Mouse (Mus musculus): Measurements from ENCODE around the gene Skint3. TPM values are rescaled to one million over a fixed set of nuclear protein-coding genes. Genes with fewer than 3 reads are reported as not detected.

Gene Skint3
- total and polyA plus RNA-seq, 3 experiments = not detected

DNA sequence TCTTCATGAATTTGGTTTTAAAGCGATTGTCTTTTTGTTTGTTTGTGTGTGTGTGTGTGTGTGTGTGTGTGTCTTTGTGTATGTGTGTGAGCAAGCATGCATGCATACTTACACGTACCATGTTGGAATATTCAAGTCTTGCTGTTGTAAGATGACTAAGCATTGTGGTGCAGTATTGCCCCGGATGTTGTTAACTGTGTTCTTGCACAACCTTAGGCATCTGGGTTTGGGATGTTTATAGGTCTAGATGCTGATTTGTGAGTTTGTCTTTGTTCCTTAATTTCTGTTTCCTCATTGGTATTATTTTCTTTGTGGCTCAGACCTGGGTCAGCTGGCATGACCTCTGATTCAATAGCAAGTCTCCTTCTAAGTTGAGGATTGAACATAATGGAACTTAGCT lies 11.9 kb downstream of the Skint3 start:
- Histone ChIP-seq H3K4me1 (ENCODE audit: control insufficient read depth in 1 of 2, insufficient read depth in 2 of 2) (no peaks in the 10 kb centered on the region), H3K9me3 (replicated peaks; ENCODE audit: low read length) (peaks cover 33% of the 10 kb centered on the region), H3K79me2 (replicated peaks; ENCODE audit: control insufficient read depth, extremely low read depth, insufficient read depth, poor library complexity, severe bottlenecking) (no peaks in the 10 kb centered on the region), H3K36me3 (replicated peaks in 1 of 2; ENCODE audit: control insufficient read depth in 1 of 2, insufficient read depth in 1 of 2, low read length in 1 of 2) (no peaks in the 10 kb centered on the region), H3K27ac (ENCODE audit: insufficient read depth, low read depth) (no peak overlapping the region), H3K9ac (ENCODE audit: insufficient read depth, low read depth) (no peak overlapping the region), H3K27me3 (replicated peaks) (no peaks in the 10 kb centered on the region), H3K4me2 (ENCODE audit: insufficient read depth, low read depth, poor library complexity, severe bottlenecking) (no peak overlapping the region), H3K4me3 (replicated peaks in 1 of 3; ENCODE audit: low read depth in 2 of 3, low read length in 2 of 3, poor library complexity in 1 of 3) (no peak overlapping the region)
- dilution Hi-C loops (cut with MboI; ENCODE audit: extremely low pct_ligation_motif_present, extremely low pct_unique_long_range_greater_than_20kb, low sequenced_read_pairs) (no loop called here), in situ Hi-C loops (cut with MboI; ENCODE audit: low pct_ligation_motif_present, low pct_unique_long_range_greater_than_20kb, low sequenced_read_pairs) (no loop called here)
- TF ChIP-seq BHLHE40 (IDR thresholded peaks at IDR 0.05; ENCODE audit: low read depth, low read length) = no peak
- no peak for TF ChIP-seq GABPA (IDR thresholded peaks at IDR 0.05; ENCODE audit: insufficient replicate concordance, low read depth, low read length)
- TF ChIP-seq RCOR1 (conservative IDR thresholded peaks at IDR 0.05; ENCODE audit: low read depth, low read length) = no peak
- TF ChIP-seq POLR2A (IDR thresholded peaks at IDR 0.05; ENCODE audit: low read depth, low read length) = no peak
- TF ChIP-seq ETS1 (conservative IDR thresholded peaks at IDR 0.05; ENCODE audit: low read depth, low read length) = no peak
- TF ChIP-seq SMC3 (IDR thresholded peaks at IDR 0.05; ENCODE audit: low read depth, low read length) = no peak
- TF ChIP-seq KAT2A (IDR thresholded peaks at IDR 0.05; ENCODE audit: insufficient replicate concordance, low read length) = no peak
- no peak for TF ChIP-seq ZMIZ1 (IDR thresholded peaks at IDR 0.05; ENCODE audit: low read depth, low read length)
- no peak for TF ChIP-seq USF1 (IDR thresholded peaks at IDR 0.05; ENCODE audit: low read depth, low read length)
- TF ChIP-seq USF2 (conservative IDR thresholded peaks at IDR 0.05; ENCODE audit: low read depth, low read length) = no peak
- no peak for TF ChIP-seq ZNF384 (IDR thresholded peaks at IDR 0.05; ENCODE audit: low read depth, low read length)
- TF ChIP-seq TBP (conservative IDR thresholded peaks at IDR 0.05; ENCODE audit: low read depth, low read length) = no peak
- no peak for TF ChIP-seq JUN (IDR thresholded peaks at IDR 0.05; ENCODE audit: insufficient read depth, low read depth, low read length)
- TF ChIP-seq MAFK (IDR thresholded peaks at IDR 0.05; ENCODE audit: insufficient replicate concordance, low read length) = no peak
- TF ChIP-seq MEF2A (IDR thresholded peaks at IDR 0.05; ENCODE audit: borderline replicate concordance, low read depth, low read length) = no peak
- no peak for TF ChIP-seq CHD2 (IDR thresholded peaks at IDR 0.05; ENCODE audit: low read length)
- TF ChIP-seq NELFE (IDR thresholded peaks at IDR 0.05; ENCODE audit: low read depth, low read length) = no peak
- no peak for TF ChIP-seq MYC (IDR thresholded peaks at IDR 0.05; ENCODE audit: low read depth, low read length)
- no peak for TF ChIP-seq HCFC1 (IDR thresholded peaks at IDR 0.05; ENCODE audit: low read depth, low read length)
- no peak for DNase-seq (ENCODE audit: extremely low read depth)

DNA sequence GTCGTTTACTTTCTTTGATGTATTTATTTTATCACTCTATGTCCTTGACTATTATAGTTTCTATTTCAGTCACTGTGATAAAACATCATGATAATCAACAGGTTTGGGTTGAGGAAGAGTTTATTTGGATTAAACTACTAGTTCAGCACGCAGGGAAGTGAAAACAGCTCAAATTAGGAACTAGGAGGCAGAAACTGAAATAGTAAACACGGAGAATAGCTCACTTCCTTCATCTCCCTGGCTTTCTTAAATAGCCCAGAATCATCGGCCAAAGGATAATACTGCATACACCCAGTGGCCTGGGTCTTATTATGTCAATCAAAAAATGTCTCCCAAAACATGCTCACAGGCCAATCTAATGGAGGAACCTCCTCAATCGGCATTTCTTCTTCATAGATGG lies 24.0 kb downstream of the Skint3 start:
- H3K9ac ChIP-seq (ENCODE audit: insufficient read depth, low read depth) = no peak overlapping the region
- in situ Hi-C loops (cut with MboI; ENCODE audit: low pct_ligation_motif_present, low pct_unique_long_range_greater_than_20kb, low sequenced_read_pairs) (no loop called here), dilution Hi-C loops (cut with MboI; ENCODE audit: extremely low pct_ligation_motif_present, extremely low pct_unique_long_range_greater_than_20kb, low sequenced_read_pairs) (no loop called here)
- TF ChIP-seq TBP (conservative IDR thresholded peaks at IDR 0.05; ENCODE audit: low read depth, low read length) (no peak), CTCF (conservative IDR thresholded peaks at IDR 0.05 in 1 of 2, IDR thresholded peaks at IDR 0.05 in 1 of 2; ENCODE audit: low read depth in 2 of 2, low read length in 2 of 2) (no peak), JUN (IDR thresholded peaks at IDR 0.05; ENCODE audit: insufficient read depth, low read depth, low read length) (no peak), MEF2A (IDR thresholded peaks at IDR 0.05; ENCODE audit: borderline replicate concordance, low read depth, low read length) (no peak), RCOR1 (conservative IDR thresholded peaks at IDR 0.05; ENCODE audit: low read depth, low read length) (no peak), KAT2A (IDR thresholded peaks at IDR 0.05; ENCODE audit: insufficient replicate concordance, low read length) (no peak), SIN3A (IDR thresholded peaks at IDR 0.05; ENCODE audit: low read length) (no peak), E2F4 (IDR thresholded peaks at IDR 0.05; ENCODE audit: insufficient replicate concordance, low read depth, low read length) (no peak), CHD2 (IDR thresholded peaks at IDR 0.05; ENCODE audit: low read length) (no peak), NELFE (IDR thresholded peaks at IDR 0.05; ENCODE audit: low read depth, low read length) (no peak), ELF1 (IDR thresholded peaks at IDR 0.05; ENCODE audit: low read depth, low read length) (no peak), MXI1 (IDR thresholded peaks at IDR 0.05; ENCODE audit: low read depth, low read length) (no peak), PAX5 (IDR thresholded peaks at IDR 0.05; ENCODE audit: low read length) (no peak), HCFC1 (IDR thresholded peaks at IDR 0.05; ENCODE audit: low read depth, low read length) (no peak), BHLHE40 (IDR thresholded peaks at IDR 0.05; ENCODE audit: low read depth, low read length) (no peak), MAX (IDR thresholded peaks at IDR 0.05; ENCODE audit: low read length) (no peak)
- no peaks in the 10 kb centered on the region for H3K36me3 ChIP-seq (replicated peaks in 1 of 2; ENCODE audit: control insufficient read depth in 1 of 2, insufficient read depth in 1 of 2, low read length in 1 of 2)
- no peak overlapping the region for H3K4me3 ChIP-seq (replicated peaks in 1 of 3; ENCODE audit: low read depth in 2 of 3, low read length in 2 of 3, poor library complexity in 1 of 3)
- H3K4me1 ChIP-seq (ENCODE audit: control insufficient read depth in 1 of 2, insufficient read depth in 2 of 2) = no peaks in the 10 kb centered on the region
- DNase-seq (ENCODE audit: extremely low read depth) = no peak
- no peak overlapping the region for H3K4me2 ChIP-seq (ENCODE audit: insufficient read depth, low read depth, poor library complexity, severe bottlenecking)
- no peak overlapping the region for H3K27ac ChIP-seq (ENCODE audit: insufficient read depth, low read depth)
- no peaks in the 10 kb centered on the region for H3K27me3 ChIP-seq (replicated peaks)
- peaks cover 12% of the 10 kb centered on the region for H3K9me3 ChIP-seq (replicated peaks; ENCODE audit: low read length)
- no peaks in the 10 kb centered on the region for H3K79me2 ChIP-seq (replicated peaks; ENCODE audit: control insufficient read depth, extremely low read depth, insufficient read depth, poor library complexity, severe bottlenecking)
